Mouse (Mus musculus) splenic B cell, adult 2 months (primary cell): ENCODE measurements around the gene Gm20388.

ENCODE experiments used
- DNase-seq: peaks from one replicate; pipeline ENCODE4 v3.0.0-alpha.2; 2011; ENCODE audit warnings: low read depth, low spot score
- H3K27me3 ChIP-seq: 2 replicates; pipeline ENCODE4 v1.6.1; 2012; ENCODE audit warnings: mild to moderate bottlenecking, low read length, moderate library complexity, mixed read lengths; ENCODE audit not compliant: control insufficient read depth, poor library complexity, insufficient read depth, severe bottlenecking
- H3K36me3 ChIP-seq: 2 replicates; pipeline ENCODE4 v1.6.1; 2012; ENCODE audit warnings: mild to moderate bottlenecking, low read length, moderate library complexity, mixed read lengths; ENCODE audit not compliant: control insufficient read depth, poor library complexity, insufficient read depth, severe bottlenecking

Gm20388 gene

DNA sequence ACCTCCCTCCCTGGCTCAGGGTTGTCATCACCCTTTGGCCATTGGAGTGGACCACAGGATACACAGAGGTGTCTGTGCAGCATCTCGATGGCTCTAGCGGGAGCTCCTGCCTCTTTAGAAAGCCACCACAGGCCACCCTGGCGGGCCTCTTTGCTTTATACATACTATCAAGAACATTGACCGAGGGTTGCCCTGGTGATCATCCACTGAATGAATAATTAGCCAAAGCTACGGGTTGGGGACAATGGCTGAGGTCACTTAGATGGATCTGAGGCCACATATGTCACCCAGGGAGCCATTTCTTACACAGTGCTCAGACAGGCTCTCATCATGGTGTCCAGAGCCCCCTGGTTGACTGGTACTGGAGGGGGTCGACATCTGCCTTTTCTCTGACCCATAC lies 107.7 kb downstream of the Gm20388 start:
- Histone ChIP-seq H3K36me3 (no peaks in the 10 kb centered on the region), H3K27me3 (no peaks in the 10 kb centered on the region)
- no peak for DNase-seq

DNA sequence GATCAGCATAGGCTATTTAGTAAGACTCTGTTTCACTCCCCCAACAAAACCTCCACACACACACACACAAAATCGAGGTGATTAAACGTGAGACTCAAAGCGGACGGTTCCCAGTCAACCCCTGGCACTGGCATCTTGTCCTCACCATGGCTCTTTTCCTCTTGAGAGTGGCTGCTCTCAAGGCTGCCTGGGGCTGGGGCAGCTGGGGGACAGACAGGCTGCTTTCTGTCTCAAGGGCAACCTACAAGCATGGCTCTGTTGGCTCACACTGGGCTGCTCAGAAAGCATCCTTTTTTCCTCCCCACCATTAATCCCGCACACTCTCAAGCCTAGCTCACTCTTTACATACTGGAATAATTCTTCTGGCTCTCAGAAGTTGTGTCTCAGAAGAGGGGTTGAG lies 108.7 kb downstream of the Gm20388 start:
- H3K27me3 ChIP-seq = no peaks in the 10 kb centered on the region
- no peaks in the 10 kb centered on the region for H3K36me3 ChIP-seq
- DNase-seq = no peak

DNA sequence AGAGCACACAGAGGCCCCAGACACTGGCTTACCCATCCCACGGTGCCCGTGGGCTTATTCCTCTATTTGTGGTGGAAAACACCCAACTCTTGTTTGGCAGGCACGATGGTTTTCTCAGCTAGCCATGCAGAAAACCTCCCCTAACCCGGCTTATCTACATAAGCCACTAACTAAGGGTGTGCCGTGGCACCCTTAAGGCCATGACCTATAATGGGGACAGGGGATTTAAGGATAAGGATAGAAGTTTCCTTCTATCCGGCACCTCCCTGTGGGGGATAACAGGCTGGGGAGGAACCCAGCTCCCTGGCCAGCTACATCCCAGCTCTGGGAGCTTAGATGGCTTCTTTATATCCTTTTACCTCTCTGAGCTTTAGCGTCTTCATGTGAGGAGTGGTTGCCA lies 109.7 kb downstream of the Gm20388 start:
- no peak for DNase-seq
- H3K36me3 ChIP-seq = no peaks in the 10 kb centered on the region
- no peaks in the 10 kb centered on the region for H3K27me3 ChIP-seq

DNA sequence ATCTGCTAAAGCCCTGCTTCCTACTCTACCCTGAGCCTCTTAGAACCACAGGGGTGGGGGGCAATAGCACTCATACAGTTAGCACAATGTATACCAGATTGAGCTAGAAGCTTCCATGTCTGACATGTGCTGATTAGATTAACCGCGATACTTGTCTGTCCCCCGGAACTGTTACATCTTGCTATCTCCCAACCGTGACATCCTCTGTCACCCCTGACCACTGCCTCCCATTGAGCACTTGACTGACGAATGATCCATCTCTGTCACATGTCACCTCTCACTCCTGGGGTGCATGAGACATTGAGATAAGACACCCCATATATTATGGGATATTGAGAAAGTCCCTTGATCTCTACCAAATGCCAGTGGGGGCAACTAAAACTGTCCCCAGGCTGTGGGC lies 115.6 kb downstream of the Gm20388 start:
- no peaks in the 10 kb centered on the region for H3K36me3 ChIP-seq
- DNase-seq = no peak
- no peaks in the 10 kb centered on the region for H3K27me3 ChIP-seq

DNA sequence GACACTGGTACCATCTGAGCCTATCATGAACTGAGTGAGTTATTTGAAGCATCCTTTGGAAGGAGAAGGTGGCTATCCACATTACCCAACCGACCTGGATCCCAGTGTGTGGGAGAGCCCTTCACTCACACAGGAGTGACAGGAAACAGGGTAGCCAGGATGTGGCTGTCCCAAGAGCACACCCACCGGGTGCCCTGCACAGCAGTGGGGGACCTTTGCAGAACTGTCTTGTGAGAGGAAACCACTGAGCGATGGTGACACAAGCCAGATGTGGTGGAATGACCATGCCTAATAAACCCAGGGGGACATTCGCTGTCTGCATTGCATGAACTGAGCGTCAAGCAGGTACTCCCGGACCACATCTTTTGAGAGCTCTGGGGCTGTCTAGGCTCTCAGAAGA lies 116.3 kb downstream of the Gm20388 start:
- no peak for DNase-seq
- H3K27me3 ChIP-seq = no peaks in the 10 kb centered on the region
- H3K36me3 ChIP-seq = no peaks in the 10 kb centered on the region

GRCm38 (mm10) chr8:120030447-120030846 lies 119.8 kb downstream of the Gm20388 start:
- no peak for DNase-seq
- no peaks in the 10 kb centered on the region for H3K36me3 ChIP-seq
- no peaks in the 10 kb centered on the region for H3K27me3 ChIP-seq

- no peaks in the 10 kb centered on the region for H3K36me3 ChIP-seq
- no peaks in the 10 kb centered on the region for H3K27me3 ChIP-seq
- no peak for DNase-seq
Measured at GRCm38 (mm10) chr8:120032549-120033208, 122.0 kb downstream of the Gm20388 start.

DNA sequence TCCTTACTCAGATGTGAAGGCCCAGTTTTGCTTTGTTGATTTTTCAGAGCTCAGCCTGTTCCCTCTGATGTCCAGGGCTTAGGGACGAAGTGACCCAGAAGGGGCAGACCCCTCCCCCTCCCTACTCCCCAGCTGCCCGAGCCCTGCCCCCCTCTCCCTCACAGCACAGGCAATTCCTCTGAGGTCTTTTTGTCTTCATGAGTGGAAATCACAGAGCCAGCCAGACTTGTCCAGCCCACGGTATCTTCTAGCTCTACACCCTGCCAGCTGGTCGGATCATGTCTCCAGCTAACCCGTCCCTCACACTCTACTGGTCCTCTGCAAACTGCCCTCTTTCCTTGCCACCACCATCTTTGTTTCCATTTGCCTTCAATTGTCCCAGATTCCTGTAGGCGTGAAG lies 123.8 kb downstream of the Gm20388 start:
- no peak for DNase-seq
- Histone ChIP-seq H3K27me3 (no peaks in the 10 kb centered on the region), H3K36me3 (no peaks in the 10 kb centered on the region)

DNA sequence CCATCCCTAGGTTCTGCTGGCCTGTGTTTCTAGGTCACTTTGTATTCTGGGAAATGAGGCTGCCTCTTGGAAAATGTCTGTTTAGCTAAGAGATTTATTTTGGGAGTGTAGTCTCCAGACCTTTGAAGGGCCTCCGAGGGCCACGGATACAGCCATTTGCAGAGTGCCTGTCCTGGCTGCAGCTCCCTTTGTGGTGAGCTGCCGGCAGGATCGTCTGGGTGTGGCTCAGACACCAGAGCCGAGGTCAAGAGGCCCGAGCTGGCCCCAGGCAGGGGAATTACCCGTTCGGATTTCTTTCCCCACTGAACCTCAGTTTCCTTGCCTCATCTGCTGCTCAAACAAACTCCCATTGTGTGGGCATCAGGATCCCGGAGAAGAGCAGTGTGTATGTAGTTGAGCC lies 125.5 kb downstream of the Gm20388 start:
- Histone ChIP-seq H3K36me3 (no peaks in the 10 kb centered on the region), H3K27me3 (no peaks in the 10 kb centered on the region)
- DNase-seq = no peak

DNA sequence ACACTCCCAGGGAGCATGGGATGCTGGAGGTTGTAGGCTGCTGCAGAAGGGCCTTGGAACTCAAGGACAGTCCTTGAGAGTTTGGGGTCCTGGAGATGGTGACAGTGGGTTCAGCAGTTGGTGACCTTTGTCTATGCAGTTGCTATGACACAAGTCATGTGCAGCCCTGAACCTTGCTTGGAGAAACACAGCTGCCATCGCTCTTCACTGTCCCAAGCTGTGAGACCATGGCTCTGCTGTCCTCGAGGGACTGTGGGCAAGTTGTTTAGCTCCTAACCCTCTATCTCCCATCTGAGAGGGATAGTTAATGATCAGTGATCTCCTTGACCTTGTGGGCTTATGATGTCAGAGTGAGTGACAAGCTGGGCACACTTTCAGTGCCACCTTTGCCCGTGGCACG lies 125.9 kb downstream of the Gm20388 start:
- H3K27me3 ChIP-seq = no peaks in the 10 kb centered on the region
- no peaks in the 10 kb centered on the region for H3K36me3 ChIP-seq
- no peak for DNase-seq

DNA sequence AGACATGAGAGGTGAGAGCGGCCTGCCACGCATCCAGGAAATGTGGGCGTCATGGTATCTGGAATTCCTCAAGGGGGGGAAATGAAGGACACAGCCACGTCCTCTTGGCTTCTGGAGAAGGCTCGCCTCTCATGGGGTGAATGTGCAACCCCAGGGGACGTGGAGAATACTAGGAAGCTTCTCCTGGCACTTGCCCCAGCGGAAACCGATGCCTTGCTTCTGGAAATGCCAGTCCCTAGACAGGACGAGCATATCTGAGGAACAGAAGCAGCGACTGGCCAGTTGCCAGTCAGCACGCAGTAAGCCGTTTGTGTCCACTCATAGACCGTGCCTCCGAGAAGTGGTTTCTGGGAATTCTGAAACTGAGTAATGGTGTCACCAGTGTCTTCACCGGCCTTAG lies 126.6 kb downstream of the Gm20388 start:
- Histone ChIP-seq H3K27me3 (no peaks in the 10 kb centered on the region), H3K36me3 (no peaks in the 10 kb centered on the region)
- DNase-seq = no peak

- no peak for DNase-seq
- Histone ChIP-seq H3K36me3 (no peaks in the 10 kb centered on the region), H3K27me3 (no peaks in the 10 kb centered on the region)
Measured at GRCm38 (mm10) chr8:120037611-120038010, 127.0 kb downstream of the Gm20388 start.

GRCm38 (mm10) chr8:120038741-120039140 lies 128.1 kb downstream of the Gm20388 start:
- H3K27me3 ChIP-seq = no peaks in the 10 kb centered on the region
- DNase-seq = no peak
- no peaks in the 10 kb centered on the region for H3K36me3 ChIP-seq

- H3K27me3 ChIP-seq = no peaks in the 10 kb centered on the region
- no peak for DNase-seq
- H3K36me3 ChIP-seq = no peaks in the 10 kb centered on the region
Measured at GRCm38 (mm10) chr8:120039313-120039919, 128.8 kb downstream of the Gm20388 start.

DNA sequence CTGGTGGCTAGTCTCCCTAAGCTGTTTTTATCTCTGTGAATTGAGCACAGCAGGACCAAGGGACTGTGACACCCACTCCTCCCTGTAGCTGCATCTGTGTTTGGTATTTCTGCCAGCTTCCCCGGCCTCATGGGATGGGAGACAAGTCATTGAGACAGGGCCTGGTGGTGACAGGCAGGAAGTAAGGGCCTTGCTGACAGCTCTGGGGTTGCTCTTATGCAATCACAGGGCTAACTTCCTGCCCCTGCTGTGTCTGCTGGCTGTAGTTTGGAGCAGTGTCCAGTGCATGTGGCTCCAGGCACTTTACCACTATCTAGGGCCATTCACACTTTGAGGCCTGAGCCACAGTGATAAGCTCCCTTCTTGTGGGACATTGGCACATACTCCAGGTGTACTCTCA lies 130.2 kb downstream of the Gm20388 start:
- no peaks in the 10 kb centered on the region for H3K36me3 ChIP-seq
- no peak for DNase-seq
- H3K27me3 ChIP-seq = no peaks in the 10 kb centered on the region
